Mouse (Mus musculus) cortical plate, adult 2 months (tissue): ENCODE results near the gene Naf1. TPM values are rescaled to one million over a fixed set of nuclear protein-coding genes. Genes with fewer than 3 reads are reported as not detected.
A peak's percentile ranks its signal among the peaks of the same experiment; 100 is the strongest.

ENCODE experiments used
- H3K27ac ChIP-seq: fragments of 200-500 bp; 2 replicates; pipeline ENCODE4 v1.5.1; 2012; ENCODE audit warnings: low read length, control low read depth, inconsistent platforms; ENCODE audit not compliant: insufficient read depth
- H3K4me1 ChIP-seq: fragments of 200-500 bp; 2 replicates; pipeline ENCODE4 v1.6.1; 2011; ENCODE audit warnings: low read length; ENCODE audit not compliant: control insufficient read depth, insufficient read depth
- H3K4me3 ChIP-seq: fragments of 200-500 bp; 2 replicates; pipeline ENCODE4 v1.5.1; 2011; ENCODE audit warnings: mild to moderate bottlenecking, low read length, control low read depth; ENCODE audit not compliant: insufficient read depth
- CTCF ChIP-seq: fragments of 200-500 bp; IDR thresholded peaks from 2 replicates; pipeline ENCODE4 v1.5.1; 2011; ENCODE audit warnings: mild to moderate bottlenecking, control low read depth, low read length; ENCODE audit not compliant: insufficient read depth; ENCODE audit errors: extremely low read depth
- POLR2A ChIP-seq: fragments of 200-500 bp; IDR thresholded peaks from 2 replicates; pipeline ENCODE4 v1.6.1; 2011; ENCODE audit warnings: mild to moderate bottlenecking, low read length, control low read depth; ENCODE audit not compliant: insufficient read depth; ENCODE audit errors: extremely low read depth
- polyA plus RNA-seq: library from polyadenylated mRNA; depleted of rRNA; stranded (reverse); fragments of >200 nt; gene quantifications from 2 replicates; pipeline ENCODE4 v1.2.3, GENCODE M21; 2012; rRNA removed

The Naf1 gene
- polyA plus RNA-seq, 1 experiment: 10.7 TPM

GRCm38 (mm10) chr8:66905000-66905399, 45.0 kb downstream of the Naf1 start:
- H3K4me1 ChIP-seq: no peaks in the 10 kb centered on the region
- TF ChIP-seq POLR2A (no peak), CTCF (no peak)

DNA sequence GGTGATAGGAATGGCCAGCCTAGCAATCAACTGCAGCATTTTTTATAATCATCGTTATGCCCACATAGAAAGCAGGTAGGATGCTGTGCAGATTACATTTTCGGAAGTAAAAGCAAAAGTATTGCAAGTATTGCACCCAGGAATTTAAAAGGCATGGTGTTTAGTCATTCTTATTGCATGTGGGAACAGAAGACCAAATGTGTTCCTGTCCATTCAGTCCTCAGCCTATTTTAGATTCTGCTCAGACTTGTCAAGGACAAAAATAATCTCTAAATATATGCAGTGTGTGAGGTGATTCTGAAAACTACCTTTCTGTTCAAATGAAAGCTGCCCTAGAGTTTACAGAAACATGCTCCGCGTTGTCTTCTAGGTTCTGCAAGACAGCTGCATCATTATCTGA, 45.5 kb downstream of the Naf1 start:
- TF ChIP-seq POLR2A (no peak), CTCF (no peak)
- Histone ChIP-seq H3K27ac (0 out of 2 replicates have a peak overlapping the region, but pooled peaks have one; percentile 1), H3K4me3 (no peak overlapping the region), H3K4me1 (no peaks in the 10 kb centered on the region)

More at GRCm38 (mm10) chr8:66905000-66905399, 45.0 kb downstream of the Naf1 start:
- no peak overlapping the region for H3K4me3 ChIP-seq
- 0 out of 2 replicates have a peak overlapping the region, but pooled peaks have one; percentile 1 for H3K27ac ChIP-seq

GRCm38 (mm10) chr8:66906116-66906515, 46.1 kb downstream of the Naf1 start:
- no peak overlapping the region for H3K27ac ChIP-seq
- TF ChIP-seq POLR2A (no peak), CTCF (no peak)
- H3K4me1 ChIP-seq: no peaks in the 10 kb centered on the region; the same call in 1 of the 2 replicates
- H3K4me3 ChIP-seq: peak overlapping the region; percentile 3; the same call in 1 of the 2 replicates

GRCm38 (mm10) chr8:66910684-66911083, 50.7 kb downstream of the Naf1 start:
- H3K4me3 ChIP-seq: no peak overlapping the region
- no peak overlapping the region for H3K27ac ChIP-seq
- H3K4me1 ChIP-seq: no peaks in the 10 kb centered on the region; the same call in 1 of the 2 replicates
- TF ChIP-seq POLR2A: no peak
- no peak for TF ChIP-seq CTCF

DNA sequence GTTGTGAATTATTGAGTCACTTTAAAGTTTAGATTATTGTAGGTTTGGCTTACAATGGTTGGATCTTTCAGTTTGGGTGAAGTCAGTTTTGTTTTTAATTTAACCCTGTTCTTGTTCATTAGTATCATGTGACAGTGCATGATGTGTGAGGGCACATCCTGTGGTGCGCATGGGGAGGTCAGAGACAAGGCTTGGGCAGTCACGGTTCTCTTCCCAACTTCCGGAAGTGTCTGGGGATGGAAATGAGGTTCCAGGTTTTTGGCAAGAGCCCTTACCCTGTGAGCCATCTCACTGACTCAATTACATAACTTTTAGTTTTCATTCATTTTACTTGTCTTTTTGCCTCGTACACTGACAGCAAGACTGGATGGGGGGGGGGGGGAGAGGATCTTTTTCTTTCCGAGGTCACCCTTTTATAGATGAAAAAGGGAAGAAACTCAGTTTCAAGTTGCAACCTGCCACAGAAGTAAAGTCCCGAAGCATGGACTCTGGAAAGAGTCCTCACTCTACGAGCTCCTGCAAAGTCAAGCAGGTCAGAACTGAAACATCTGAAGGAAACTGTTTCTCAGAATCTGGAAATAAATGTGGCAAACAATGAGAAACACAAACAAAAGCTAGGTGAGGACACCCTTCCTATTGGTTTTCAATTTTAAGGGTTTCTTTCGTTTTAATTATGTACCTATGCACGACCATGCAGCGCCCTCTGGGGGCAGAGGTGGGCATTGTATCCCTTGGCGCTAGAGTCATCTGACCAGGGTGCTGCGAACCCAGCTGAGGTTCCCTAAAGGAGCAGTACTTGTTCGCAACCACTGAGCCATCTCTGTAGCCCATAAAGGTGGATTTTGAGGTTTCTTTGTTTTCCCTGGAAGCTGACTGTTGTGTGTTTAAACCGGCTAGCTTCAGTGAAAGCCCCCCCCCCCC, 53.9 kb downstream of the Naf1 start:
- H3K27ac ChIP-seq: no peak overlapping the region
- TF ChIP-seq CTCF: no peak
- TF ChIP-seq POLR2A: no peak
- no peaks in the 10 kb centered on the region; the same call in 1 of the 2 replicates for H3K4me1 ChIP-seq
- no peak overlapping the region for H3K4me3 ChIP-seq

DNA sequence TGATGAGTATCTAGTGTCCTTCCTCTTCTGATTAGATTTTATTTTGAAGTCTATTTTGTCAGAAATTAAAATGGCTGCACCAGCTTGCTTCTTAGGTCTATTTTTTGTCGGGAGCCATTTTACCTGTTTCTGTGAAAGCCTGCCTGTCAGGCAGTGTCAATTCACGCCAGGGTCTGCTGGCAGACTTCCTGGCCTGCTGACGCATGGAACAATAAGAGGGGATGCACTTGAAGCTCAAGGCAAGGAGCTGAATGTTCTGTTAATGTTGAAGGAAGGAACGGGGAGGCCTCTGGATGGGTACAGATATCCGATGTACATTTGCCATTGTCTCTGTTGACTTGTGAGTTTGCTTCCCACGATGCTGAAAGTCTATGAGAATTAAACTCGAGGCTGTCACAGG, 56.0 kb downstream of the Naf1 start:
- H3K4me1 ChIP-seq: no peaks in the 10 kb centered on the region
- H3K27ac ChIP-seq: no peak overlapping the region
- TF ChIP-seq POLR2A (no peak), CTCF (no peak)
- no peak overlapping the region for H3K4me3 ChIP-seq

DNA sequence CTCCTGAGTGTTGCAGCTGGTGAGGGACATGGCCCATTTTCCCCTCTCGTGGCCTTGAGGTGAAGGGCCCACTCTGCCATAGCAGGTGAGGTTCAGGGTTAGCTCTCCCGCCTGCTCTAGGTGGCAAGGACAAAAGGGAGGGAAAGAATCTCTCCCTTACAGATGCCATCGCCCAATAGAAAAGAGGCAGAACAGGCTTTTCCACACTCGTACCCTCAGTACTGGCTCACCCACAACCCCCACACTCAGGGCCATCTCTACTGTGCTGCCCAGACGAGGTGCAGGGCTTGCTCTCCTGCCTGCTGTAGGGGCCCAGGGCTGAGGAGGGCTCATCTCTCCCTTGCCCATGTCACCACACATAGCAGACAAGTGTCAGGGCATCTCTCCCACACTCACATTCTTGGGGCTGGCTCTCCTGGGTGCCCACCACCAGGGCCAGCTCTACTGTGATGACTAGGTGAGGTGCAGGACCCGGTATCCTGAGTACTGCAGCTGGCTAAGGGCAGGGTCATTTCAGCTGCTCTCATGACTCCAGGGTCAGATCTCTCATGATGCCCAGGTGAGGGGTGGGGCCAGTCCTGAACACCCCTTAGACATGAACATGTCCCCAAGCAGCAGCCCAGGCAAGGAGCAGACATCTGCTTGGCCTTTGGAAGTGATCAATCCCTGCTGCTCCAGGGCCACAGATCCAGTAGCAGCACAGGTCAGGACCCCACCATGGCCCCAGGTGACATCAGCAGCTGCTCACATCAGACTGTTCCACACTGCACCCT, 57.9 kb downstream of the Naf1 start:
- Histone ChIP-seq H3K4me1 (no peaks in the 10 kb centered on the region), H3K27ac (no peak overlapping the region), H3K4me3 (no peak overlapping the region)
- TF ChIP-seq POLR2A (no peak), CTCF (no peak)

DNA sequence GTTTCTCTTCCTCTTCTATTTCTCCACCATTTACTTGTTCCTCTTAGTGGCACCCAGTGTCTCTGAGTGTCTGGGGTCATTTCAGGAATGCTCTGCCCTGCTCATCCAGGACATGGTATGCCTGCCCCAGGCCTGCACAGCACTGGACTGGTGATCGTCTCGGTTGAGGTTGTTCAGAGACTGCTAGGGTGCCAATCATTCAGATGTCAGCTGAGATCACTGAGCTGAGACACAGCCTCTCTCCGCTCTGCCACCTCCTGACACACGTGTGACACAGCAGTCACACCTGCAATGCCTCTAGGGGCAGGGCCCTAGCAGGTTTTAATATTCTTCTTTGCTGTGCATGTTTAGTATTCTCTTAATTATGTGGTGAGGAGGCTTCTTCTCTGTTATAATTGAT, 58.5 kb downstream of the Naf1 start:
- no peak overlapping the region for H3K4me3 ChIP-seq

GRCm38 (mm10) chr8:66933746-66934145, 73.7 kb downstream of the Naf1 start:
- Histone ChIP-seq H3K4me1 (no peaks in the 10 kb centered on the region), H3K27ac (no peak overlapping the region), H3K4me3 (no peak overlapping the region)
- TF ChIP-seq CTCF (no peak), POLR2A (no peak)

More for the DNA sequence above, 58.5 kb downstream of the Naf1 start:
- TF ChIP-seq CTCF (no peak), POLR2A (no peak)
- Histone ChIP-seq H3K27ac (no peak overlapping the region), H3K4me1 (no peaks in the 10 kb centered on the region)

DNA sequence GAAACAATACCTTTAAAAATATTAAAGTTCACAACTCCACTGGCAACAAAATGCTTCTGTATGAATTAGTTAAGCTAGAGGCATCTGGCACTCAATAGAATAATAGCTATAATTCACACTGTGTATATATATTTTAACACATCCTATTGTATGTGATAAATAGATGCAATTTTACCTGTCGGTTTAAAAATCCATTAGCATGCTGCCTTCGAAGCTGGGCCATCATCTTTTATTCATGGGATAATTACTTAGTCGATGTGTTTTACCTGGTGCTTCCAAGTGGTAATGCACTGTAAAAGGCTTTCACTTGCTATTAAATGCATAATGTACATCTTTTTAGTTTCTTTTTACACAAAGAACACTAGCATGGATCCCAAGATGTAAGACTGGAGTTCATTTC, 76.2 kb downstream of the Naf1 start:
- H3K4me1 ChIP-seq: no peaks in the 10 kb centered on the region
- TF ChIP-seq CTCF (no peak), POLR2A (no peak)

More for the DNA sequence above, 76.2 kb downstream of the Naf1 start:
- H3K4me3 ChIP-seq: no peak overlapping the region
- H3K27ac ChIP-seq: no peak overlapping the region

Other genes starting within 250 kb of the Naf1 start
- gene Npy5r, start 172.1 kb upstream of the Naf1 start, polyA plus RNA-seq: 6.2 and 6.8 TPM in 2 replicates
- 28.6 and 29.9 TPM in 2 replicates for gene Npy1r, start 163.0 kb upstream of the Naf1 start, polyA plus RNA-seq